19 mouse cellular contexts compared by ENCODE assay signal in the genomic region with DNA sequence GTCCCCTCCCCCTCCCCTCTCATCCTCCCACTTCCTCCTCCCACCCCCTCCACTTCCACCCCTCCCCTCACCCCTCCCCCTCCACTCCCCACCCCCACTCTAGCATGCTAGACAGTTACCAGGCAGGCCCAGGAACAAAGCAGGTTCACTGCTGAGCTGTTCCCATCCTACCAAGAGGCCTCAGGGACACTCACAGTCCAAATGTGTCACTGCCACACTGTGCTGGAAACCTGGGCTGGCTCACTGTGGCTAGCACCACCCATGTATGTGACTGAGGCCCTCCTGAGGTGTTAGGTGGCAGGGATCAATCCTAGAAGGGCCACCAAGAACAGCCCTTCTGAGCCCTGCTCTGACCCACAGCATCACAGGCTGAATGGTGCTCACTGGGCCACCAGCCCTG. TPM values are rescaled to one million over a fixed set of nuclear protein-coding genes. Genes with fewer than 3 reads are reported as not detected.
DNase-seq lines count a peak whose midpoint lies in the region; ATAC-seq and TF ChIP-seq lines count a peak whose summit lies in the region.
"Had no signal": no experiment of that assay in that cellular context is flagged by ENCODE, and none has a peak within 500 bp of the region (broad histone marks: within the 10 kb centered on the region; RNA-seq: fewer than 3 reads in every experiment).

No protein-coding gene starts in this region.

- 0 out of 2 replicates have a peak, but pooled peaks cover 2% of the 10 kb centered on the region for H3K4me1 ChIP-seq in forebrain, embryonic 11.5 days (replicated peaks; ENCODE audit: control insufficient read depth, insufficient read depth, low read length)
- peaks cover 15% of the 10 kb centered on the region for H3K4me1 ChIP-seq in forebrain, postnatal 0 days (ENCODE audit: insufficient read depth)
- H3K4me1 ChIP-seq in heart, postnatal 0 days (ENCODE audit: control insufficient read depth, insufficient read depth) = peaks cover 64% of the 10 kb centered on the region
- H3K4me1 ChIP-seq in midbrain, embryonic 12.5 days = peaks cover 16% of the 10 kb centered on the region; the same call in 1 of the 2 replicates
- peaks cover 16% of the 10 kb centered on the region for H3K4me1 ChIP-seq in midbrain, embryonic 14.5 days (ENCODE audit: control insufficient read depth, insufficient read depth, low read length)
- peaks cover 22% of the 10 kb centered on the region for H3K4me1 ChIP-seq in neural tube, embryonic 14.5 days (ENCODE audit: control insufficient read depth, insufficient read depth, low read length)

- intact Hi-C loops in heart, postnatal 25 days (cut with DNase I) = no loop called here

- 0 out of 2 replicates have a peak overlapping the region, but pooled peaks have one; percentile 31 for H3K27ac ChIP-seq in forebrain, embryonic 11.5 days (ENCODE audit: low read depth, low read length)
- no peak overlapping the region; the same call in 1 of the 2 replicates for H3K27ac ChIP-seq in forebrain, postnatal 0 days (ENCODE audit: low read depth, low read length)
- peak overlapping the region; percentile 52 for H3K27ac ChIP-seq in heart, postnatal 0 days (ENCODE audit: low read depth)
- H3K27ac ChIP-seq in midbrain, embryonic 12.5 days (replicated peaks) = peak overlapping the region; percentile 42; the same call in 1 of the 2 replicates
- no peak overlapping the region; the same call in 1 of the 2 replicates for H3K27ac ChIP-seq in midbrain, embryonic 14.5 days (replicated peaks; ENCODE audit: low read depth, low read length)
- peak overlapping the region; percentile 60; the same call in 1 of the 2 replicates for H3K27ac ChIP-seq in neural tube, embryonic 14.5 days (ENCODE audit: low read depth, low read length)
- H3K27ac ChIP-seq: kidney, embryonic 15.5 days; layer of hippocampus, adult 2 months; left cerebral cortex, adult 2 months; limb, embryonic 12.5 days; liver, embryonic 15.5 days had no signal

- ATAC-seq in forebrain, embryonic 11.5 days (replicated peaks; ENCODE audit: low FRiP score) = no peak
- no peak for ATAC-seq in forebrain, postnatal 0 days
- no peak for ATAC-seq in heart, postnatal 0 days (ENCODE audit: insufficient read depth, low read depth)
- ATAC-seq in midbrain, embryonic 12.5 days (ENCODE audit: low FRiP score, low read depth) = no peak
- ATAC-seq in midbrain, embryonic 14.5 days (ENCODE audit: low FRiP score, low TSS enrichment) = no peak
- no peak for ATAC-seq in neural tube, embryonic 14.5 days (ENCODE audit: low read depth)
- ATAC-seq in megakaryocyte progenitor cell, adult 5-6 weeks (replicated peaks; ENCODE audit: poor library complexity) = no peak
- ATAC-seq: inflammation-experienced regulatory T-cells, adult 6 months had no signal

- no peak overlapping the region for H3K4me3 ChIP-seq in forebrain, embryonic 11.5 days (ENCODE audit: low read depth, low read length)
- no peak overlapping the region for H3K4me3 ChIP-seq in forebrain, postnatal 0 days (ENCODE audit: low read depth, low read length)
- H3K4me3 ChIP-seq in heart, postnatal 0 days (ENCODE audit: low read depth, low read length) = no peak overlapping the region
- no peak overlapping the region for H3K4me3 ChIP-seq in midbrain, embryonic 12.5 days
- no peak overlapping the region for H3K4me3 ChIP-seq in midbrain, embryonic 14.5 days (replicated peaks; ENCODE audit: low read depth, low read length)
- no peak overlapping the region for H3K4me3 ChIP-seq in neural tube, embryonic 14.5 days (ENCODE audit: low read depth, low read length)
- H3K4me3 ChIP-seq: kidney, embryonic 15.5 days; layer of hippocampus, adult 2 months; left cerebral cortex, adult 2 months; limb, embryonic 12.5 days; liver, embryonic 15.5 days had no signal

- DNase-seq in forebrain, embryonic 11.5 days (ENCODE audit: low spot score) = no peak
- no peak for DNase-seq in forebrain, postnatal 0 days
- DNase-seq in heart, postnatal 0 days (ENCODE audit: low spot score) = no peak
- no peak for DNase-seq in heart, postnatal 25 days (ENCODE audit: low spot score)
- no peak for DNase-seq in midbrain, embryonic 14.5 days
- DNase-seq: adrenal gland, postnatal 14 days; cerebellum, adult 9-10 months; gastrocnemius, postnatal 36 days; lung, postnatal 36 days; thymus, postnatal 36 days had no signal

- H3K36me3 ChIP-seq in forebrain, embryonic 11.5 days (ENCODE audit: control insufficient read depth, insufficient read depth, low read length) = no peaks in the 10 kb centered on the region
- H3K36me3 ChIP-seq in forebrain, postnatal 0 days (ENCODE audit: insufficient read depth) = peaks cover 9% of the 10 kb centered on the region
- H3K36me3 ChIP-seq in heart, postnatal 0 days (replicated peaks; ENCODE audit: control insufficient read depth, insufficient read depth, low read length) = peaks cover 24% of the 10 kb centered on the region
- peaks cover 16% of the 10 kb centered on the region; the same call in 1 of the 2 replicates for H3K36me3 ChIP-seq in midbrain, embryonic 12.5 days
- peaks cover 15% of the 10 kb centered on the region for H3K36me3 ChIP-seq in midbrain, embryonic 14.5 days (ENCODE audit: control insufficient read depth, insufficient read depth, low read length)
- H3K36me3 ChIP-seq in neural tube, embryonic 14.5 days (ENCODE audit: control insufficient read depth, insufficient read depth, low read length) = no peaks in the 10 kb centered on the region

- H3K4me2 ChIP-seq in forebrain, embryonic 11.5 days (ENCODE audit: low read depth, low read length, severe bottlenecking) = no peak overlapping the region
- H3K4me2 ChIP-seq in forebrain, postnatal 0 days (ENCODE audit: low read depth) = no peak overlapping the region
- no peak overlapping the region for H3K4me2 ChIP-seq in heart, postnatal 0 days (ENCODE audit: low read depth, low read length)
- no peak overlapping the region for H3K4me2 ChIP-seq in midbrain, embryonic 12.5 days (replicated peaks)
- no peak overlapping the region for H3K4me2 ChIP-seq in midbrain, embryonic 14.5 days (ENCODE audit: low read length)
- no peak overlapping the region for H3K4me2 ChIP-seq in neural tube, embryonic 14.5 days (ENCODE audit: low read depth, low read length)
- H3K4me2 ChIP-seq: kidney, embryonic 15.5 days; limb, embryonic 12.5 days; liver, embryonic 15.5 days had no signal

- no peak for TF ChIP-seq CTCF in forebrain, postnatal 0 days (IDR thresholded peaks at IDR 0.05; ENCODE audit: low read depth)
- TF ChIP-seq CTCF in heart, postnatal 0 days (IDR thresholded peaks at IDR 0.05; ENCODE audit: low read depth) = no peak

- no peak overlapping the region for H3K9ac ChIP-seq in forebrain, embryonic 11.5 days (ENCODE audit: low read length)
- no peak overlapping the region for H3K9ac ChIP-seq in forebrain, postnatal 0 days
- H3K9ac ChIP-seq in heart, postnatal 0 days (replicated peaks; ENCODE audit: low read depth, low read length) = no peak overlapping the region
- no peak overlapping the region for H3K9ac ChIP-seq in midbrain, embryonic 12.5 days (replicated peaks)
- no peak overlapping the region for H3K9ac ChIP-seq in midbrain, embryonic 14.5 days (replicated peaks; ENCODE audit: low read length)
- H3K9ac ChIP-seq in neural tube, embryonic 14.5 days (replicated peaks; ENCODE audit: low read depth, low read length) = no peak overlapping the region
- H3K9ac ChIP-seq: kidney, embryonic 15.5 days; limb, embryonic 12.5 days; liver, embryonic 15.5 days had no signal

- H3K27me3 ChIP-seq in forebrain, embryonic 11.5 days (ENCODE audit: control insufficient read depth, insufficient read depth, low read length) = no peaks in the 10 kb centered on the region
- no peaks in the 10 kb centered on the region for H3K27me3 ChIP-seq in forebrain, postnatal 0 days (ENCODE audit: insufficient read depth, low read length)
- H3K27me3 ChIP-seq in heart, postnatal 0 days (ENCODE audit: control insufficient read depth, insufficient read depth, low read length) = no peaks in the 10 kb centered on the region
- no peaks in the 10 kb centered on the region for H3K27me3 ChIP-seq in midbrain, embryonic 12.5 days
- H3K27me3 ChIP-seq in midbrain, embryonic 14.5 days (ENCODE audit: control insufficient read depth, insufficient read depth, low read length) = no peaks in the 10 kb centered on the region
- no peaks in the 10 kb centered on the region for H3K27me3 ChIP-seq in neural tube, embryonic 14.5 days (ENCODE audit: control insufficient read depth, insufficient read depth, low read length)
- H3K27me3 ChIP-seq: kidney, embryonic 15.5 days; limb, embryonic 12.5 days; liver, embryonic 15.5 days had no signal

- H3K9me3 ChIP-seq in forebrain, embryonic 11.5 days (ENCODE audit: control insufficient read depth, low read length) = no peaks in the 10 kb centered on the region
- H3K9me3 ChIP-seq in forebrain, postnatal 0 days (ENCODE audit: low read length) = no peaks in the 10 kb centered on the region
- H3K9me3 ChIP-seq in heart, postnatal 0 days (replicated peaks; ENCODE audit: control insufficient read depth, low read length) = no peaks in the 10 kb centered on the region
- no peaks in the 10 kb centered on the region for H3K9me3 ChIP-seq in midbrain, embryonic 12.5 days
- H3K9me3 ChIP-seq in midbrain, embryonic 14.5 days (ENCODE audit: control insufficient read depth, low read length) = no peaks in the 10 kb centered on the region
- H3K9me3 ChIP-seq in neural tube, embryonic 14.5 days (ENCODE audit: control insufficient read depth, low read length) = no peaks in the 10 kb centered on the region
- H3K9me3 ChIP-seq: kidney, embryonic 15.5 days; limb, embryonic 12.5 days; liver, embryonic 15.5 days had no signal

- no peak for TF ChIP-seq EP300 in heart, postnatal 0 days (IDR thresholded peaks at IDR 0.05; ENCODE audit: low read depth)

RNA-seq across cellular contexts. Expression of a gene that starts 14.9 kb away (rescaled TPM):
- 23.5 and 26.6 TPM in 2 replicates for polyA plus RNA-seq in forebrain, embryonic 11.5 days (2014; fragmentation: Nextera tagmentation; extraction: Ambion mirVana)
- total RNA-seq in forebrain, postnatal 0 days (2014; rRNA removed) = 68.2 and 79.7 TPM in 2 replicates
- 35.7 and 37.8 TPM in 2 replicates for polyA plus RNA-seq in forebrain, postnatal 0 days (2015; fragmentation: Nextera tagmentation; extraction: Ambion mirVana)
- total RNA-seq in heart, postnatal 0 days (2014; rRNA removed; ENCODE audit: low replicate concordance) = 144 and 164 TPM in 2 replicates
- polyA plus RNA-seq in heart, postnatal 0 days (2015; fragmentation: Nextera tagmentation; extraction: Ambion mirVana) = 29.8 and 30.7 TPM in 2 replicates
- total RNA-seq in heart, postnatal 25 days (2021) = 10 to 100 TPM; 71.7 to 83.3 TPM
- polyA plus RNA-seq in midbrain, embryonic 12.5 days (2016; fragmentation: Nextera tagmentation; extraction: Ambion mirVana) = 22.3 and 23.5 TPM in 2 replicates
- 29.0 and 31.7 TPM in 2 replicates for polyA plus RNA-seq in midbrain, embryonic 14.5 days (2014; fragmentation: Nextera tagmentation; extraction: Ambion mirVana)
- 21.9 and 25.2 TPM in 2 replicates for polyA plus RNA-seq in neural tube, embryonic 14.5 days (2014; fragmentation: Nextera tagmentation; extraction: Ambion mirVana)
- total RNA-seq in megakaryocyte progenitor cell, adult 5-6 weeks (2015) = 6.3 and 7.0 TPM in 2 replicates
- total RNA-seq in megakaryocyte progenitor cell, adult 5-6 weeks (2017) = 3.0 and 3.1 TPM in 2 replicates

Comparison
In these comparisons a context has a peak if more than half of its experiments do, and no peak if none do; other contexts are left out.
1. H3K27ac ChIP-seq: peak in forebrain, embryonic 11.5 days (single experiment), heart, postnatal 0 days (single experiment), midbrain, embryonic 12.5 days (single experiment) and neural tube, embryonic 14.5 days (single experiment); none in forebrain, postnatal 0 days (single experiment) and midbrain, embryonic 14.5 days (single experiment).